Mouse (Mus musculus): ENCODE measurements at regions not wholly inside any gene's neighbourhood (a gene's known extent, or its start where the extent isn't known, plus 50 kb on each side); places are given as distances from the start of the nearest gene placed in this dataset.

DNA sequence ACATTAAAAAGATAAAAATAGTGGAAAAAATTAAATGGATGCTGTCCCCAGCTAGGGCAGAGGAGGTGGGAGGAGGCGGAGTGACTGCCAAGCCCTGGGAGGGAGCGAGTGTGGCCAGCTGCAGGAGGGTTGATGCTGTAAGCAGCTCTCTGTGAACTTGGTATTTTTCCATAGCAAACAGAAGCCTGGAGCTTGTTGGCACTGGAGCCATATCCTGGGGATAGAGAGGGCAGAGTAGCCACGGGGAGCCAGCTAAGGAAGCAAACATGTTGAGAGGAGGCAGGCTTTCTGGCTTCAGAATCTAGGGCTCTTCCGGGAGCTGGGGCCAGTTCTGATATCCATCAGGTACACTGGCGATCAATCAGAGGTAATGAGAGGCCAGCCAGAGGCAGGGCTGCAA lies 223.2 kb upstream of the Rbfox1 start:
- Histone ChIP-seq H3K27me3 (no peaks in the 10 kb centered on the region), H3K4me3 (no peak overlapping the region), H3K4me2 (no peak overlapping the region), H3K36me3 (no peaks in the 10 kb centered on the region), H3K9ac (no peak overlapping the region), H3K27ac (no peak overlapping the region), H3K9me3 (no peaks in the 10 kb centered on the region), H3K4me1 (no peaks in the 10 kb centered on the region)
- no peak for ATAC-seq (ENCODE audit: borderline replicate concordance, extremely low read depth, low FRiP score, low TSS enrichment)
- WGBS = 44% methylated on average over 5 of the region's 5 CpGs

DNA sequence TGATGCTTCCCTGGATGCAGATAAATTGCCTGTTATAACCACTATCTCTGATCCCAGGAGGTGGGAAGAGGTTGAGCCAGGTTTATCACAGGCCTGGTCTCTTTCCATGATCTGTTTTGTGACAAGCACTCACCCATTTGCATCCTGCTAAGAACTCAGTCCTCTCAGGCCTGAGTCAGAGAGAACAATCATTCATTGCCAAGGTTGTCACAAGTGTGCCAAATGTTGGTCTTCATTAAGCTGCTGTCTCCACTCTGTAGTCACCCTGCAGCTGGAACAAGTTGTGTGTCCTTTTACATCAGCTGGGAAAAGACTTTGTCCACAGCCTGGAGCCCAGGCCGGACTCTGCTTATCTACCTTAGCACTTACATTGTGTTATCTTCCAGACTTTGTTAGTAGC lies 233.6 kb upstream of the Rbfox1 start:
- Histone ChIP-seq H3K27me3 (no peaks in the 10 kb centered on the region), H3K4me2 (no peak overlapping the region), H3K9me3 (no peaks in the 10 kb centered on the region), H3K27ac (no peak overlapping the region), H3K4me1 (no peaks in the 10 kb centered on the region), H3K9ac (no peak overlapping the region), H3K36me3 (no peaks in the 10 kb centered on the region), H3K4me3 (no peak overlapping the region)
- no peak for ATAC-seq (ENCODE audit: borderline replicate concordance, extremely low read depth, low FRiP score, low TSS enrichment)
- WGBS = 30% methylated on average over 1 of the region's 1 CpGs

DNA sequence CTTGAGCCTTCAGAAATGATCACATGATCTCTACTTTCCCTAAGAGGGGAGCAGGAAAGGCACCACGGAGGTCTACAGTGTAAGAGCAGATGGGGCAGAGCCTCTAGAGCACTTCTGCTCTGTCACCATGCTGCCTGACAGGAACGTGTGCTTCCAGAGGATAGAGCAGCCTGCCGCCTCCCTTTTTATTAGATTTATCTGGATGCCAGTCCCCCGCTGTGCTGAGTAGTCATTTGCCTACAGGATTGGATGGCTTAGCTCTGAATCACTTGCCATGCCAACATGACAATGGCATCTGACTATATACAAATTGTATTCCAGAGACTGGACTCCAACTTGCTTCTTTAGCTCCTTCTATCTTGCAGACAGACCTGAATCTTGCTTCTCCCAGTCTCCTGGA lies 234.2 kb upstream of the Rbfox1 start:
- Histone ChIP-seq H3K4me2 (no peak overlapping the region), H3K27ac (no peak overlapping the region), H3K36me3 (no peaks in the 10 kb centered on the region), H3K9ac (no peak overlapping the region), H3K4me3 (no peak overlapping the region), H3K4me1 (no peaks in the 10 kb centered on the region), H3K27me3 (no peaks in the 10 kb centered on the region), H3K9me3 (no peaks in the 10 kb centered on the region)
- 57% methylated on average over 4 of the region's 4 CpGs for WGBS
- ATAC-seq (ENCODE audit: borderline replicate concordance, extremely low read depth, low FRiP score, low TSS enrichment) = no peak

DNA sequence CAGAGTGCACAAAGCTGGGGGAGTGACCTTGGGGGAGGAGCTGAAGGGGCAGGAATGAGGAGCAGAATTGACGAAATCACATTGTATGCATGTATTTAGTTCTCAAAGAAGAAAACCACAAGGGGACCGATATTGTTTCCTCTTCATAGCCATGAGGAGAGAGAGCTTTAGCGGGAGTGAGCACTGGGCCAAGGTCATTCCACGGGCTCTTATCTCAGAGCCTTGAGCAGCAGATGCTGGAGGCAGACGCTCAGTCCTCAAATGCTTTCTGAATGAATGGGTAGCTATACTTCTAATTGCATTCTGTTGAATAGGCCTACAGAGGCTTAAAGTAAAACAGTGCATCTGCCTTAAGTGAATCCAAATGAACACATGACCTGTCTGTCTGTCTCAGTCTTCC lies 245.2 kb upstream of the Rbfox1 start:
- no peaks in the 10 kb centered on the region for H3K4me1 ChIP-seq
- no peak for ATAC-seq (ENCODE audit: borderline replicate concordance, extremely low read depth, low FRiP score, low TSS enrichment)
- no peak overlapping the region for H3K9ac ChIP-seq
- no peaks in the 10 kb centered on the region for H3K9me3 ChIP-seq
- H3K4me3 ChIP-seq = no peak overlapping the region
- H3K27me3 ChIP-seq = no peaks in the 10 kb centered on the region
- H3K36me3 ChIP-seq = no peaks in the 10 kb centered on the region
- no peak overlapping the region for H3K4me2 ChIP-seq
- WGBS = 69% methylated on average over 5 of the region's 5 CpGs
- no peak overlapping the region for H3K27ac ChIP-seq

DNA sequence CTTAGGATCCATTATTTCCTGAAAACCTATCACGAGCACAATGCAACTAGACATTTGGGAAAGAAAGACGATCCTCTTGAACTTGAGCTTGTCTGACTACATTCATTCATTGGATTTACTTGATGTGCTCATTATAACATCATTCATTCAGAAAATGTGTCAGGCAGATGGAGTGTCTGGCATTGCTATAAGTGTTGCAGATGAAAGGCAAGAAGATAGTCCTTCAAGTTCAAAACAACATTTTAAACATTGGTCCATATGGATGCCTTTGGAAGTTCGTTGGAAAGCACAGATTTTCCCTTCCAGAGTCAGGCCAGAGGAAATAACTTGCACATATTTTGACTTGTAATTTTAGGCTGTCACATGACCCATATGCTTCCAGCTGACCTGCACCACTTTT lies 255.2 kb upstream of the Rbfox1 start:
- 49% methylated on average over 3 of the region's 3 CpGs for WGBS
- H3K4me1 ChIP-seq = no peaks in the 10 kb centered on the region
- no peak overlapping the region for H3K27ac ChIP-seq
- H3K36me3 ChIP-seq = no peaks in the 10 kb centered on the region
- H3K4me2 ChIP-seq = no peak overlapping the region
- H3K27me3 ChIP-seq = no peaks in the 10 kb centered on the region
- no peak overlapping the region for H3K9ac ChIP-seq
- ATAC-seq (ENCODE audit: borderline replicate concordance, extremely low read depth, low FRiP score, low TSS enrichment) = no peak
- no peaks in the 10 kb centered on the region for H3K9me3 ChIP-seq
- no peak overlapping the region for H3K4me3 ChIP-seq

DNA sequence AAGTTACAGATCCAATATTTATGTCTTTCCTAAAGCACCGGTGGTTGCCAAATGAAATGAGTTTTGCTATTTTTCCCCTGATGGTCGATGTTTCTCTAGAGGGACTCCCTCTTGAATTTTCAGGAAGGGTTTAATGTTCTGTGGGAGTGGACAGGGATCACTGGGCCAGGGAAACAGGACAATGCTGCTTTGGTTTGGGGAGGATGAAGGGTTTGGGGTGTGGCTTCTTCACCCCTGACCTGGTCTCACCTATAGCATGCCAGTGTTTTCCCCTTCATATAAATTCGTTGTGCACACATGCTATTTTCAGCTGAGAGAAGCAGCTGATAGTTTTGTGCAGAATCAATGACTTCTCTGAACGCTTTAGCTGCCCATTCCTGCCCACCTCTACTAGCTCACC lies 257.2 kb upstream of the Rbfox1 start:
- no peaks in the 10 kb centered on the region for H3K27me3 ChIP-seq
- no peaks in the 10 kb centered on the region for H3K9me3 ChIP-seq
- H3K4me3 ChIP-seq = no peak overlapping the region
- H3K9ac ChIP-seq = no peak overlapping the region
- WGBS = 55% methylated on average over 4 of the region's 4 CpGs
- no peak for ATAC-seq (ENCODE audit: borderline replicate concordance, extremely low read depth, low FRiP score, low TSS enrichment)
- no peaks in the 10 kb centered on the region for H3K36me3 ChIP-seq
- no peaks in the 10 kb centered on the region for H3K4me1 ChIP-seq
- no peak overlapping the region for H3K27ac ChIP-seq
- H3K4me2 ChIP-seq = no peak overlapping the region

DNA sequence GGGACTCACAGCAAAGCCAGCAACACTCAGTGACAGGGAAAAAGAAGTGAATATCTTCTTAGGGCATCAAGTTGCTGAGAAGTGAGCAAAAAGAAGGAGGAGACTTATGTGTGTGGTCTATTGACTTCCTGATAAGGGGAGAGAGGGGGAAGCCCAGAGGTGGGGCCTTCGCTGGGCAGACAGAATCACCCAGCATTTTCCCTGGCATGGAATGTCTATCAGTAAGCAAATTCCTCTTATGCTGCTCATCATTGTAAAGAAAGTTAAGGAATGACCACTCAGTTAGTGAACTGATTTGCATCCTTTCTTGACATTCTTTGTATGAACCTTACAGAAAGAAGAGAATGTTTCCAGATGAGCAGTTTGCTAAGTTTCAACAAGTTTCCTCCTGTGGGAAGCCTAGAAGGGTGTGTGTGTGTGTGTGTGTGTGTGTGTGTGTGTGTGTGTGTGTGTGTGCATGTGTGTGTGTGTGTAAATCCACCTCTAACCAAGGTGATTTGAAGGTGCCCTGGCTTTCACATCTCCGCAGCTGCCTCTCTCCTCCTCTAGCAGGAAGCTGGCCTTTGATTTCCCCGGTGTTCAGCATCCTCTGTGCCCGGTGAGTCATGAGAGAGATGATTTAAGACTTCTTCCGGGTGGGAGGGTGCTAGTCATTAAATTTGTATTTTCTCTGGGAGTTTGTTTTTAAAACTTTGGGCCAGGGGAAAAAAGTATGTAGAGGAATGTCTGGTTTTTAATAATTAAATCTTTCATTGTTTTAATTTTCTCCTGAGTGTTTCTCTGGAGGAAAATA lies 257.8 kb upstream of the Rbfox1 start:
- 32% methylated on average over 5 of the region's 5 CpGs for WGBS
- Histone ChIP-seq H3K9ac (no peak overlapping the region), H3K4me1 (no peaks in the 10 kb centered on the region), H3K36me3 (no peaks in the 10 kb centered on the region), H3K27ac (no peak overlapping the region), H3K4me2 (no peak overlapping the region), H3K9me3 (no peaks in the 10 kb centered on the region), H3K27me3 (no peaks in the 10 kb centered on the region), H3K4me3 (no peak overlapping the region)
- no peak; the same call in 1 of the 2 replicates for ATAC-seq (ENCODE audit: borderline replicate concordance, extremely low read depth, low FRiP score, low TSS enrichment)

DNA sequence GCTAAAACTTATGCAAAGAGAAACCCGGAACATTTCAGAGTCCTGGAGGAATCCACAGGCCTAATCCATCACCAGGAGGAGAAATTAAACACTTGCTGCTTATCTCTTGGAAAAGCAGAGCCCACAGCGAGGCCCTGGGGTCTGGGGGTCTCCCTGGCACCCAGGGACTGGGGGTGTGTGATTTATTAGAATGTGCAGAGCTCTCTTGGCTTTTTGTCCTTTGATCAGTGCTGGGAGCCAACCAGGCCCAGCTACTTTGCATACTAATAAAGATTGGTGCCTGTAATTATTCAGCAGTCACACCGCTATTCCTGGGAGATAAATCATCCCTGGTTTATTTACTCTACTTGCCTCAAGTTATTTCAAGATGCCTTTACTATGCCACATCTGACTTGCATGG lies 260.0 kb upstream of the Rbfox1 start:
- WGBS = 32% methylated on average over 3 of the region's 3 CpGs
- no peaks in the 10 kb centered on the region for H3K27me3 ChIP-seq
- H3K4me3 ChIP-seq = no peak overlapping the region
- no peak overlapping the region for H3K9ac ChIP-seq
- H3K9me3 ChIP-seq = no peaks in the 10 kb centered on the region
- no peaks in the 10 kb centered on the region for H3K4me1 ChIP-seq
- no peak overlapping the region for H3K4me2 ChIP-seq
- no peaks in the 10 kb centered on the region for H3K36me3 ChIP-seq
- no peak for ATAC-seq (ENCODE audit: borderline replicate concordance, extremely low read depth, low FRiP score, low TSS enrichment)
- no peak overlapping the region for H3K27ac ChIP-seq

DNA sequence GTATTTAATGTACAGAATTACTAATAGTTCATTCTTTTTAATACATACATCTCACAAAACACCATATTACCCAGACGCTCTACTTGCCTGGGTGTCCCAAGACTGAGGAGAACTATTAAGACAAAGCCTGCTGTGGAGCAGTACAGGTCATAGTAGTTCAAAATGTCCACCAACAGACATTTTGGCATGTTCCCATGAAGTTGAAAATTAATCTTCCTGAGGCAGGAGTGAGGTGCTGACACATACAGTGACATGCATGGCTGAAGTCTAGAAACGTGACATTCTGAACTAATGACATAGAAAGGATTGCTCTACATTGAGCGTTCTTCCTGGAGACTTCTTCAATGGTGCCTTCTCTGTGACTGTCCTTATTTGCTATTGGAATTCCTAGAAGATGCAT lies 264.6 kb upstream of the Rbfox1 start:
- H3K4me1 ChIP-seq = no peaks in the 10 kb centered on the region
- no peaks in the 10 kb centered on the region for H3K9me3 ChIP-seq
- H3K36me3 ChIP-seq = no peaks in the 10 kb centered on the region
- 75% methylated on average over 3 of the region's 3 CpGs for WGBS
- H3K9ac ChIP-seq = no peak overlapping the region
- no peak overlapping the region for H3K4me2 ChIP-seq
- H3K4me3 ChIP-seq = no peak overlapping the region
- H3K27ac ChIP-seq = no peak overlapping the region
- no peaks in the 10 kb centered on the region for H3K27me3 ChIP-seq
- ATAC-seq (ENCODE audit: borderline replicate concordance, extremely low read depth, low FRiP score, low TSS enrichment) = no peak

DNA sequence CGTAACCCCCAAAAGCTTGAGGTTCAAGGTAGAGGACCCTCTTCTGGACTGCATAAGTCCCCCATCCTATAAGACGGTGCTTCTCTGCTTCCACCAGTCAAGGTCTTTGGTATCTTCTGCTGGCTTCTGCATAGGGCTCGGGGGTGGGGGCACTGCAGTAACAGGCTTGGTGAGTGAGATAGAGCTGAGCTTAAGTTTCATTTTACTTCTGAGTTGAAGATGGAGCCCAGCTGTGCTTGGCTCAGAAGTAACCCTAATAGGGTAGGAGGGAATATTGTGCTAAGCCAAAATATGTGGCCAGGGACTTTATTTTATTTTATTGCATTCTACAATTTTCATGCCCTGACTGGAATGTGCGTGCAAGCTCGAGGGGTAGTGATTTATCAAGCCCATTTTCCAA lies 268.8 kb upstream of the Rbfox1 start:
- Histone ChIP-seq H3K9me3 (no peaks in the 10 kb centered on the region), H3K36me3 (no peaks in the 10 kb centered on the region), H3K27ac (no peak overlapping the region), H3K27me3 (no peaks in the 10 kb centered on the region), H3K4me1 (no peaks in the 10 kb centered on the region), H3K4me3 (no peak overlapping the region), H3K4me2 (no peak overlapping the region), H3K9ac (no peak overlapping the region)
- ATAC-seq (ENCODE audit: borderline replicate concordance, extremely low read depth, low FRiP score, low TSS enrichment) = peak; percentile 55; the same call in 1 of the 2 replicates
- WGBS = 44% methylated on average over 5 of the region's 5 CpGs

DNA sequence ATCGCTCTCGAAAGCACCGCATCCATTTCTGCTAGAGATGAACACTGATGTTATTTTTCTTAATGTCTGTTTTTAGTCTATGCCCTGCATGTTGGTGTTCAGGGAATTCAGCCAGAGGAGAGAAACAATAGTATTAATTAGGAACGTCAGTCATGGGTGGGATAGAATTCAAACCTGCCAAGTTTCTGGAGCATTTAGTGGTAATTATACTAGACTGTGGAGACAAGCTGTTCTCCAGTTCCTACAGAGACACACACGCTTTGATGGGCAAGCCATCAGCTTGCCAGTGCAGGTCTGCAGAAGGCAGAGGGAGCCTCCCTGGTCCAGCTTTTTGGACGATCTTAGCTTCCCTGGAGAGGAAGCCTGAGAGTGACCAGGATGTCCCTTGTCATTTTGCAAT lies 289.8 kb upstream of the Rbfox1 start:
- no peaks in the 10 kb centered on the region for H3K4me1 ChIP-seq
- no peaks in the 10 kb centered on the region for H3K27me3 ChIP-seq
- H3K9me3 ChIP-seq = no peaks in the 10 kb centered on the region
- H3K4me2 ChIP-seq = no peak overlapping the region
- H3K36me3 ChIP-seq = no peaks in the 10 kb centered on the region
- no peak overlapping the region for H3K4me3 ChIP-seq
- 75% methylated on average over 6 of the region's 6 CpGs for whole genome bisulfite sequencing
- no peak for ATAC-seq (ENCODE audit: borderline replicate concordance, extremely low read depth, low FRiP score, low TSS enrichment)
- no peak overlapping the region for H3K9ac ChIP-seq
- no peak overlapping the region for H3K27ac ChIP-seq

DNA sequence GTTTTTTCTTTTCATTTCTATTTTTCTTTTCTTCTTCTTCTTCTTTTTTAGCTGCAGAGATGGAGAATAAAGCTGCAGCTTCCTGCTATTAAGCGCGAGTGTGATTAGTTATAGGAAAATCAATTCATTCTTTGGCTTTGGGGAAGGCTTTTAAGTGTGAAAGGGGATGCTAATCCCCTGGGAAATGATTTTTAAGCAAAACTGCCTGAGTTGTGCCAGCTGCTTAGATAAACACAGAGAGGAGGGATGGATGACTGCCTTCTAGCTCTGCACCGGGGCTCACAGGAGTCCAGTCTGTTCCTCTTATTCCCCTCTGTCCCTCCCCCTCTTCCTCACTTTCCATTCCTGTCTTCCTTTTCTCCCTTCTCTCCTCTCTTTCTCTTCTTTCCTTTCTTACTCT lies 306.8 kb upstream of the Rbfox1 start:
- H3K4me2 ChIP-seq = no peak overlapping the region
- H3K27ac ChIP-seq = no peak overlapping the region
- ATAC-seq (ENCODE audit: borderline replicate concordance, extremely low read depth, low FRiP score, low TSS enrichment) = no peak
- WGBS = 45% methylated on average over 3 of the region's 3 CpGs
- H3K36me3 ChIP-seq = no peaks in the 10 kb centered on the region
- no peak overlapping the region for H3K4me3 ChIP-seq
- H3K9ac ChIP-seq = no peak overlapping the region
- no peaks in the 10 kb centered on the region for H3K4me1 ChIP-seq
- H3K9me3 ChIP-seq = no peaks in the 10 kb centered on the region
- no peaks in the 10 kb centered on the region for H3K27me3 ChIP-seq

DNA sequence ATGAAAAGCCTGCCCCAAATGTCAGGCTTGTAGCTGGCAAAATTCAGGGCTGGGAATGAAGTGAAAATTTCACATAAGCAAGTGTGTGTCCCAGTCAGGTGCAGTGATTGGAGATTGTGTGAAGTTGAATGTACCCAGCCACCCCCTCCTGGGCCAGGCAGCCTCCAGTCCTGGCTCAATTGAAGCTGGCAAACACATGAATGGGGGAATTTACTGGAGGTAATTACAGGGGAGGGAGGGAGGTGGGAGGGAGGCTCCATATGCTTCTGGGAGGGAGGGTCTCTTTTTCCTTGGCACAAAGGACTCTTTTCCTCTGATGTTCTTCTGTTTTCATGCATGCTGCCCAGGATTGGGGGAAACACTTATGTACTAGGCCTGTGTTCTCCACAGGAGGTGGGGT lies 312.4 kb upstream of the Rbfox1 start:
- H3K9ac ChIP-seq = no peak overlapping the region
- no peak overlapping the region for H3K4me3 ChIP-seq
- no peak overlapping the region for H3K27ac ChIP-seq
- H3K36me3 ChIP-seq = no peaks in the 10 kb centered on the region
- no peak overlapping the region for H3K4me2 ChIP-seq
- H3K27me3 ChIP-seq = no peaks in the 10 kb centered on the region
- no peaks in the 10 kb centered on the region for H3K9me3 ChIP-seq
- no peak for ATAC-seq (ENCODE audit: borderline replicate concordance, extremely low read depth, low FRiP score, low TSS enrichment)
- H3K4me1 ChIP-seq = peaks cover 15% of the 10 kb centered on the region
